Mouse (Mus musculus) liver, postnatal 0 days (tissue): ENCODE data around the gene Trafd1.

ENCODE experiments used
- CTCF ChIP-seq: sonication (generic); IDR thresholded peaks from 2 replicates; pipeline ENCODE4 v1.5.1; 2016; ENCODE audit warnings: antibody characterized with exemption, low read depth
- EP300 ChIP-seq: IDR thresholded peaks from 2 replicates; pipeline ENCODE4 v1.6.1; 2016; ENCODE audit warnings: antibody characterized with exemption, low read depth, mild to moderate bottlenecking

- TF ChIP-seq CTCF: no peak
- TF ChIP-seq EP300: no peak
These were observed 10.2 kb upstream of the Trafd1 start for GRCm38 (mm10) chr5:121395621-121396020.
